Mouse (Mus musculus) liver, adult 2 months (tissue): Measurements from ENCODE around the gene Wdr54. TPM values are rescaled to one million over a fixed set of nuclear protein-coding genes. Genes with fewer than 3 reads are reported as not detected.

Source experiments
- DNase-seq: peaks from one replicate; pipeline ENCODE4 v3.0.0-alpha.2; 2011; ENCODE audit warnings: low read depth, low spot score; ENCODE audit errors: extremely low read depth
- H3K27ac ChIP-seq: fragments of 200-500 bp; replicated peaks from 2 replicates; pipeline ENCODE4 v1.5.1; 2012; ENCODE audit warnings: low read depth, mild to moderate bottlenecking, control low read depth, inconsistent platforms, low read length; ENCODE audit not compliant: insufficient read depth
- H3K27me3 ChIP-seq: fragments of 200-500 bp; 2 replicates; pipeline ENCODE4 v1.6.1; 2012; ENCODE audit warnings: mild to moderate bottlenecking, moderate library complexity, low read length, inconsistent platforms; ENCODE audit not compliant: control insufficient read depth, insufficient read depth
- H3K36me3 ChIP-seq: fragments of 200-500 bp; 2 replicates; pipeline ENCODE4 v1.6.1; 2012; ENCODE audit warnings: low read length, inconsistent platforms; ENCODE audit not compliant: control insufficient read depth, insufficient read depth
- H3K4me1 ChIP-seq: fragments of 200-500 bp; 2 replicates; pipeline ENCODE4 v1.6.1; 2011; ENCODE audit warnings: low read length; ENCODE audit not compliant: control insufficient read depth, insufficient read depth
- H3K4me3 ChIP-seq: fragments of 200-500 bp; 2 replicates; pipeline ENCODE4 v1.5.1; 2011; ENCODE audit warnings: low read depth, mild to moderate bottlenecking, control low read depth, low read length, moderate library complexity; ENCODE audit not compliant: insufficient read depth
- H3K79me2 ChIP-seq: fragments of 200-500 bp; 2 replicates; pipeline ENCODE4 v1.6.1; 2012; ENCODE audit warnings: inconsistent platforms, mild to moderate bottlenecking, low read length, moderate library complexity; ENCODE audit not compliant: control insufficient read depth, insufficient read depth
- H3K9ac ChIP-seq: fragments of 200-500 bp; 2 replicates; pipeline ENCODE4 v1.6.1; 2012; ENCODE audit warnings: low read depth, mild to moderate bottlenecking, control low read depth, inconsistent platforms, low read length
- CTCF ChIP-seq: fragments of 200-500 bp; IDR thresholded peaks from 2 replicates; pipeline ENCODE4 v1.5.1; 2011; ENCODE audit warnings: low read depth, low read length, control low read depth
- POLR2A ChIP-seq: fragments of 200-500 bp; IDR thresholded peaks from 2 replicates; pipeline ENCODE4 v1.6.1; 2011; ENCODE audit warnings: low read length, control low read depth; ENCODE audit not compliant: insufficient read depth; ENCODE audit errors: extremely low read depth
- WGBS: fragments of 180-500 bp; shearing (Covaris S2); methylation state at CpG from one replicate; pipeline ENCODE4 v1.1.7; 2018; 5-methylcytosine and 5-hydroxymethylcytosine counted together
- polyA plus RNA-seq: library from polyadenylated mRNA; depleted of rRNA; stranded (reverse); fragments of >200 nt; gene quantifications from 2 replicates; pipeline ENCODE4 v1.2.3, GENCODE M21; 2012
- total RNA-seq: library from RNA; depleted of rRNA; stranded (reverse); fragments of >200 nt; gene quantifications from 2 replicates; pipeline ENCODE4 v1.2.3, GENCODE M21; 2014

Gene Wdr54
- total and polyA plus RNA-seq, 2 experiments = 0.28 to 1.7 TPM

- Histone ChIP-seq H3K4me3 (no peak overlapping the region), H3K4me1 (peaks cover 18% of the 10 kb centered on the region), H3K79me2 (peaks cover 4% of the 10 kb centered on the region; the same call in 1 of the 2 replicates), H3K36me3 (no peaks in the 10 kb centered on the region; the same call in 1 of the 2 replicates), H3K27me3 (no peaks in the 10 kb centered on the region), H3K27ac (no peak overlapping the region), H3K9ac (no peak overlapping the region)
- 87% methylated on average over 14 of the region's 14 CpGs for WGBS
- no peak for DNase-seq
- TF ChIP-seq CTCF = no peak
- no peak for TF ChIP-seq POLR2A
These were observed 37.1 kb downstream of the Wdr54 start for GRCm38 (mm10) chr6:83118825-83119733.

DNA sequence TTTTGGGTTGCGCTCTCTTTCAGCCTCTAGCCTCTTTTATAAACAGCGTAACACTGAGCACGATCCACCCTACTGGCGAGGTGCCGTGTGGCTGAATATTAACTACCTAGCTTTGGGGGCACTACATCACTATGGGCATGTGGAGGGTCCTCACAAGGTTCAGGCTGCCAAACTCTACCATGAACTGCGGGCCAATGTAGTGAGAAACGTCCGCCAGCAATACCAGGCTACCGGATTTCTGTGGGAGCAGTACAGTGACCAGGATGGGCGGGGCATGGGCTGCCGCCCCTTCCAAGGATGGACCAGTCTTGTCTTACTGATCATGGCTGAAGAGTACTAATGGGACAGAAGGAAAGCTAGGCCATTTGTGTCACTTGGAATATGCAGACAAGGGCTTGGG lies 37.8 kb downstream of the Wdr54 start:
- Histone ChIP-seq H3K9ac (no peak overlapping the region), H3K27ac (no peak overlapping the region), H3K27me3 (no peaks in the 10 kb centered on the region), H3K36me3 (no peaks in the 10 kb centered on the region; the same call in 1 of the 2 replicates), H3K4me1 (peaks cover 20% of the 10 kb centered on the region), H3K4me3 (no peak overlapping the region), H3K79me2 (peaks cover 4% of the 10 kb centered on the region; the same call in 1 of the 2 replicates)
- TF ChIP-seq CTCF (no peak), POLR2A (no peak)
- WGBS = 81% methylated on average over 11 of the region's 11 CpGs
- no peak for DNase-seq

DNA sequence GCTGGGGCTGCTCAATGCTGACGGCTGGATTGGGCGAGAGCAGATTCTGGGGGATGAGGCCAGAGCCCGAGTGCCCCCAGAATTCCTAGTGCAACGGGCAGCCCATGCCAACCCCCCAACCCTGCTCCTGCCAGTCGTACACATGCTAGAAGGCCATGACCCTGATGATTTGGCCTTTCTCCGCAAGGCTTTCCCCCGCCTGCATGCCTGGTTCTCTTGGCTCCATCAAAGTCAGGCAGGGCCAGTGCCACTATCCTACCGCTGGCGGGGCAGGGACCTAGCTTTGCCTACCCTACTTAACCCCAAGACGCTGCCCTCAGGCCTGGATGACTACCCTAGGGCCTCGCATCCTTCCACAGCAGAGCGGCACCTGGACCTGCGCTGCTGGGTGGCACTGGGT lies 38.6 kb downstream of the Wdr54 start:
- no peak for DNase-seq
- Histone ChIP-seq H3K9ac (no peak overlapping the region), H3K4me3 (no peak overlapping the region), H3K27me3 (no peaks in the 10 kb centered on the region), H3K79me2 (peaks cover 4% of the 10 kb centered on the region; the same call in 1 of the 2 replicates), H3K4me1 (peaks cover 20% of the 10 kb centered on the region), H3K27ac (no peak overlapping the region), H3K36me3 (no peaks in the 10 kb centered on the region)
- 83% methylated on average over 13 of the region's 13 CpGs for WGBS
- no peak for TF ChIP-seq CTCF
- TF ChIP-seq POLR2A = no peak

DNA sequence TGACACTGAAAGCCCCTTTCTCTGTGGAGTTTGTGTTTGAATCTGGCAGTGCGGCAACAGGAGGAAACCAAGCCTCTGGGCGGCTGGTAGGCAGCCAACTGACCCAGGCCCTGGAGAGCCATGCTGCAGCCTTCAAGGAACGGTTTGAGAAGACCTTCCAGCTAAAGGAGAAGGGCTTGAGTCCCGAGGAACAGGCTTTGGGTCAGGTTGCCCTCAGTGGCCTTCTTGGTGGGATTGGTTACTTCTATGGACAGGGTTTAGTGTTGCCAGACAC lies 39.1 kb downstream of the Wdr54 start:
- Histone ChIP-seq H3K4me3 (no peak overlapping the region), H3K9ac (no peak overlapping the region), H3K4me1 (peaks cover 20% of the 10 kb centered on the region), H3K27me3 (no peaks in the 10 kb centered on the region), H3K79me2 (peaks cover 4% of the 10 kb centered on the region; the same call in 1 of the 2 replicates), H3K27ac (no peak overlapping the region), H3K36me3 (no peaks in the 10 kb centered on the region)
- 84% methylated on average over 4 of the region's 4 CpGs for WGBS
- no peak for DNase-seq
- TF ChIP-seq CTCF (no peak), POLR2A (no peak)

DNA sequence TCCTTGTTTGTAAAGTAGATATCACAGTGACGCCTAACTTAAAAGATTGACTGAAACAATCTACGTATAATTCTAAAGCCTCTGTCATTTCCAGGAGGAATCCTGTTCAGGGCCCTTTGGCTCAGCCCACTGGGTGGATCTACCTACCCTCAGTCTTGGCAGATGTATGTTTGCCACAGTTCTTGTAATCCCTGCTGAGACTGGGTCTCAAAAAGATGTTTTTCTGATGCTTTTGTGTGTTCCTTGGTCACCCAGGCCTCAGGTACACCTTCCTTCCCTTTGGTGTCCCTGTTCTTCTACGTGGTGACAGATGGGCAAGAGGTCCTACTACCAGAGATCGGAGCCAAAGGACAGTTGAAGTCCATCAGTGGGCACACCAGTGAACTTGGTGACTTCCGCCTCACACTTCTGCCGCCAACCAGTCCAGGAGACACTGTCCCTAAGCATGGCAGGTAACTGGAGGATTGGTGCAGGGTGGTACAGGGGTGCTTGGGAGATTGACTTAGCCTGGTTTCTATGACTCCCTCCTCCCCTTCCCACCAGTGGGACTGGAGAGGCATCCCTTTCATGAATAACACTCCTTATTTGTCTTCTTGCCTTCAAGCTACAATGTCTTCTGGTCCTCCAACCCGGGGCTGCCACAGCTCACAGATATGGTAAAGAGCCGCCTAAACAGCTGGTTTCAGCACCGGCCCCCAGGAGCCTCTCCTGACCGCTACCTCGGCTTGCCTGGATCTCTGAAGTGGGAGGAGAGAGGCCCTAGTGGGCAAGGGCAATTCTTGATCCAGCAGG lies 39.6 kb downstream of the Wdr54 start:
- 67% methylated on average over 11 of the region's 11 CpGs for WGBS
- peak overlapping the region; percentile 93; the same call in 1 of the 2 replicates for H3K4me3 ChIP-seq
- no peak for TF ChIP-seq POLR2A
- TF ChIP-seq CTCF = no peak
- H3K27me3 ChIP-seq = no peaks in the 10 kb centered on the region
- peaks cover 4% of the 10 kb centered on the region; the same call in 1 of the 2 replicates for H3K79me2 ChIP-seq
- no peaks in the 10 kb centered on the region for H3K36me3 ChIP-seq
- H3K4me1 ChIP-seq = peaks cover 20% of the 10 kb centered on the region
- DNase-seq = no peak
- no peak overlapping the region for H3K27ac ChIP-seq
- H3K9ac ChIP-seq = peak overlapping the region; percentile 93; the same call in 1 of the 2 replicates
